Mouse (Mus musculus) bone marrow macrophage, adult 2 months (primary cell): ENCODE results near the gene Asap3. TPM values are rescaled to one million over a fixed set of nuclear protein-coding genes. Genes with fewer than 3 reads are reported as not detected.

Source experiments
- H3K27ac ChIP-seq: 2 replicates; pipeline ENCODE4 v1.5.1; 2012; ENCODE audit warnings: low read depth, low read length; ENCODE audit not compliant: insufficient read depth
- H3K4me1 ChIP-seq: 2 replicates; pipeline ENCODE4 v1.6.1; 2012; ENCODE audit warnings: low read length; ENCODE audit not compliant: control insufficient read depth, insufficient read depth
- H3K4me3 ChIP-seq: 2 replicates; pipeline ENCODE4 v1.5.1; 2012; ENCODE audit warnings: mild to moderate bottlenecking, low read length, moderate library complexity; ENCODE audit not compliant: insufficient read depth
- CTCF ChIP-seq: IDR thresholded peaks from 2 replicates; pipeline ENCODE4 v1.5.1; 2012; ENCODE audit warnings: low read depth, mild to moderate bottlenecking, low read length, moderate library complexity
- POLR2A ChIP-seq: IDR thresholded peaks from 2 replicates; pipeline ENCODE4 v1.6.1; 2012; ENCODE audit warnings: mild to moderate bottlenecking, low read depth, low read length, borderline replicate concordance
- polyA plus RNA-seq: library from polyadenylated mRNA; stranded (reverse); fragments of >200 nt; gene quantifications from 2 replicates; pipeline ENCODE4 v1.2.4, GENCODE M21; 2012; ENCODE audit not compliant: missing spikeins, insufficient read depth, insufficient read length

The Asap3 gene
- polyA plus RNA-seq, 1 experiment, result 0.78 TPM

GRCm38 (mm10) chr4:136266716-136267343 is 60.7 kb downstream of the Asap3 start:
- no peak overlapping the region for H3K4me3 ChIP-seq
- TF ChIP-seq CTCF, result no peak
- TF ChIP-seq POLR2A, result no peak
- H3K4me1 ChIP-seq, result peaks cover 15% of the 10 kb centered on the region
- H3K27ac ChIP-seq, result peak overlapping the region; percentile 53

GRCm38 (mm10) chr4:136268912-136269311 is 62.7 kb downstream of the Asap3 start:
- no peak for TF ChIP-seq CTCF
- TF ChIP-seq POLR2A, result no peak
- no peak overlapping the region for H3K27ac ChIP-seq
- no peak overlapping the region for H3K4me3 ChIP-seq
- H3K4me1 ChIP-seq, result peaks cover 15% of the 10 kb centered on the region

- TF ChIP-seq CTCF (no peak), POLR2A (no peak)
- Histone ChIP-seq H3K27ac (no peak overlapping the region), H3K4me3 (no peak overlapping the region), H3K4me1 (peaks cover 15% of the 10 kb centered on the region)
Measured at GRCm38 (mm10) chr4:136270648-136271047, 64.5 kb downstream of the Asap3 start.

- H3K27ac ChIP-seq, result no peak overlapping the region
- H3K4me3 ChIP-seq, result no peak overlapping the region
- TF ChIP-seq POLR2A (no peak), CTCF (no peak)
- peaks cover 15% of the 10 kb centered on the region for H3K4me1 ChIP-seq
Measured at GRCm38 (mm10) chr4:136281097-136281496, 74.9 kb downstream of the Asap3 start.

- Histone ChIP-seq H3K4me1 (peaks cover 15% of the 10 kb centered on the region), H3K4me3 (no peak overlapping the region), H3K27ac (no peak overlapping the region)
- TF ChIP-seq CTCF, result no peak
- no peak for TF ChIP-seq POLR2A
Measured at GRCm38 (mm10) chr4:136281611-136282010, 75.4 kb downstream of the Asap3 start.

- no peak overlapping the region for H3K4me3 ChIP-seq
- TF ChIP-seq POLR2A, result no peak
- TF ChIP-seq CTCF, result no peak
- H3K27ac ChIP-seq, result no peak overlapping the region
- H3K4me1 ChIP-seq, result peaks cover 16% of the 10 kb centered on the region
Measured at GRCm38 (mm10) chr4:136282621-136283480, 76.7 kb downstream of the Asap3 start.

- H3K27ac ChIP-seq, result no peak overlapping the region
- H3K4me1 ChIP-seq, result peaks cover 16% of the 10 kb centered on the region
- TF ChIP-seq POLR2A (no peak), CTCF (no peak)
- no peak overlapping the region for H3K4me3 ChIP-seq
Measured at GRCm38 (mm10) chr4:136283783-136284182, 77.6 kb downstream of the Asap3 start.

GRCm38 (mm10) chr4:136284455-136284854 is 78.3 kb downstream of the Asap3 start, which contains the start of gene Zfp46:
Gene Zfp46, plus strand, starts transcription at chr4:136284683.
- peak within 1 kb of the TSS; percentile 77 for H3K4me3 ChIP-seq
- H3K4me1 ChIP-seq, result peaks cover 16% of the 10 kb centered on the region
- peak within 1 kb of the TSS; percentile 75 for H3K27ac ChIP-seq
- TF ChIP-seq CTCF (no peak), POLR2A (no peak)

- TF ChIP-seq CTCF (no peak), POLR2A (no peak)
- H3K4me3 ChIP-seq, result peak overlapping the region; percentile 77
- H3K27ac ChIP-seq, result peak overlapping the region; percentile 75
- peaks cover 16% of the 10 kb centered on the region for H3K4me1 ChIP-seq
Measured at GRCm38 (mm10) chr4:136284891-136285290, 78.7 kb downstream of the Asap3 start.

- peak overlapping the region; percentile 75 for H3K27ac ChIP-seq
- H3K4me1 ChIP-seq, result peaks cover 16% of the 10 kb centered on the region
- no peak for TF ChIP-seq CTCF
- TF ChIP-seq POLR2A, result no peak
- H3K4me3 ChIP-seq, result peak overlapping the region; percentile 77
Measured at GRCm38 (mm10) chr4:136285348-136285810, 79.2 kb downstream of the Asap3 start.
